Mouse (Mus musculus) megakaryocyte, embryonic 14.5 days (primary cell): Measurements from ENCODE around the gene Mroh3.

Source experiments
- FLI1 ChIP-seq: IDR thresholded peaks from 2 replicates; pipeline ENCODE4 v1.6.1; 2012; ENCODE audit warnings: low read length, inconsistent platforms, mixed read lengths
- GATA1 ChIP-seq: IDR thresholded peaks from 3 replicates; pipeline ENCODE4 v1.6.1; 2012; ENCODE audit warnings: mixed read lengths, low read length, inconsistent platforms, borderline replicate concordance

- TF ChIP-seq GATA1: no peak
- TF ChIP-seq FLI1: no peak
Observed at GRCm38 (mm10) chr1:136232986-136233790, 20.6 kb upstream of the Mroh3 start.
